In genomic region chr8:84579595-84579994, GRCm38 (mm10) we compare ENCODE assay signal across 8 mouse cellular contexts.
DNase-seq lines count a peak whose midpoint lies in the region; ATAC-seq and TF ChIP-seq lines count a peak whose summit lies in the region.

No protein-coding gene starts in this region.

- no peak for DNase-seq in heart, adult 8-10 months (ENCODE audit: low spot score)
- peak; percentile 84 for DNase-seq in ES-CJ7 (ENCODE audit: low read depth, low spot score)
- DNase-seq in embryo, embryonic 10.5 days (ENCODE audit: low spot score): peak; percentile 84
- DNase-seq in hindbrain, embryonic 14.5 days (ENCODE audit: low spot score): peak; percentile 66
- DNase-seq in lung, postnatal 25 days (ENCODE audit: low spot score): peak; percentile 13
- DNase-seq in right cerebral cortex, postnatal 4 days: no peak

- TF ChIP-seq POLR2A in testis, adult 2 months (IDR thresholded peaks at IDR 0.05; ENCODE audit: control insufficient read depth, low read depth, low read length): no peak

- no peak overlapping the region for H3K4me3 ChIP-seq in heart, embryonic 15.5 days
- H3K4me3 ChIP-seq in hindbrain, embryonic 14.5 days (replicated peaks; ENCODE audit: low read length): no peak overlapping the region
- no peak overlapping the region for H3K4me3 ChIP-seq in testis, adult 2 months (ENCODE audit: control insufficient read depth, low read depth, low read length)

- 15% methylated on average over 3 of the region's 3 CpGs for WGBS in heart, embryonic 15.5 days
- 23% methylated on average over 3 of the region's 3 CpGs for WGBS in hindbrain, embryonic 14.5 days

- H3K27ac ChIP-seq in heart, embryonic 15.5 days: no peak overlapping the region
- no peak overlapping the region for H3K27ac ChIP-seq in hindbrain, embryonic 14.5 days
- H3K27ac ChIP-seq in testis, adult 2 months (ENCODE audit: control insufficient read depth, insufficient read depth, low read depth, low read length): no peak overlapping the region

- peak; percentile 80; the same call in 1 of the 2 replicates for TF ChIP-seq CTCF in testis, adult 2 months (IDR thresholded peaks at IDR 0.05; ENCODE audit: control insufficient read depth, insufficient read depth, insufficient replicate concordance, low read depth, low read length)

- no peak overlapping the region for H3K9ac ChIP-seq in heart, embryonic 15.5 days
- no peak overlapping the region for H3K9ac ChIP-seq in hindbrain, embryonic 14.5 days

- H3K4me1 ChIP-seq in heart, embryonic 15.5 days (replicated peaks): 0 out of 2 replicates have a peak, but pooled peaks cover 3% of the 10 kb centered on the region
- no peaks in the 10 kb centered on the region for H3K4me1 ChIP-seq in hindbrain, embryonic 14.5 days (replicated peaks; ENCODE audit: control insufficient read depth, insufficient read depth, low read length)
- H3K4me1 ChIP-seq in testis, adult 2 months (ENCODE audit: control insufficient read depth, insufficient read depth, low read length): no peaks in the 10 kb centered on the region

- no peaks in the 10 kb centered on the region for H3K27me3 ChIP-seq in heart, embryonic 15.5 days
- no peaks in the 10 kb centered on the region for H3K27me3 ChIP-seq in hindbrain, embryonic 14.5 days (ENCODE audit: control insufficient read depth, insufficient read depth, low read length)
- H3K27me3 ChIP-seq in testis, adult 2 months (ENCODE audit: control insufficient read depth, insufficient read depth, low read length): no peaks in the 10 kb centered on the region

- H3K36me3 ChIP-seq in heart, embryonic 15.5 days: no peaks in the 10 kb centered on the region
- peaks cover 41% of the 10 kb centered on the region for H3K36me3 ChIP-seq in hindbrain, embryonic 14.5 days (replicated peaks; ENCODE audit: control insufficient read depth, insufficient read depth)
- no peaks in the 10 kb centered on the region for H3K36me3 ChIP-seq in testis, adult 2 months (ENCODE audit: control insufficient read depth, insufficient read depth, low read length)

- H3K4me2 ChIP-seq in heart, embryonic 15.5 days: no peak overlapping the region
- H3K4me2 ChIP-seq in hindbrain, embryonic 14.5 days (replicated peaks): no peak overlapping the region

- H3K9me3 ChIP-seq in heart, embryonic 15.5 days (replicated peaks): no peaks in the 10 kb centered on the region
- H3K9me3 ChIP-seq in hindbrain, embryonic 14.5 days (ENCODE audit: control insufficient read depth, low read length): no peaks in the 10 kb centered on the region

- ATAC-seq in heart, embryonic 15.5 days (replicated peaks; ENCODE audit: insufficient number of reproducible peaks, insufficient read depth, low FRiP score, low read depth): peak; percentile 7; the same call in 1 of the 2 replicates
- ATAC-seq in hindbrain, embryonic 14.5 days (ENCODE audit: low FRiP score): 0 out of 2 replicates have a peak, but pooled peaks have one; percentile 39

Comparison
In these comparisons a context has a peak if more than half of its experiments do, and no peak if none do; other contexts are left out.
1. DNase-seq: peak in ES-CJ7 (single experiment), embryo, embryonic 10.5 days (single experiment), hindbrain, embryonic 14.5 days (single experiment) and lung, postnatal 25 days (single experiment); none in heart, adult 8-10 months (single experiment) and right cerebral cortex, postnatal 4 days (single experiment).